Mouse (Mus musculus): ENCODE data around the gene Rreb1.
A peak's percentile ranks its signal among the peaks of the same experiment; 100 is the strongest.

Gene Rreb1

DNA sequence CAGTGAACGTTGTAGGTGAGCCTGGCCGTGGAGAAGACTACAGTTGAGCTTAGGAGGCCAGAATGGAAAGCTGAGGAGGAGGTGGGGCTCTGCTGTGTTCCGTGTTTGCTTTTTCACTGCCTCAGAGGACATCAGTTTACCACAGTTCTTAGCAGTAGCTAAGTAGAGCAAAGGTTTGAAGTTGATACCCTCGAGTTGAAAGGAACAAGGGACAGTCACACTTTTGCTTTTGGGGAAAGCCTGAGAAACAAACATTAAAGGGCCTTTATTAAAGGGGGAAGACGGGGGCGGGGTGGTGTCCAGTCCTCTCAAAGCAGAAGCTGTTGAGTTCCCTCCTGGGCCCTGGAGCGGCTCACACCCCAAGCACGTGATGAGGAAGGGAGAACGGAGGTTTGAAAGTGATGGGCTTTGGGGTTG, 1.1 kb downstream of the Rreb1 start:
- no peak for DNase-seq (ENCODE audit: low read depth)

DNA sequence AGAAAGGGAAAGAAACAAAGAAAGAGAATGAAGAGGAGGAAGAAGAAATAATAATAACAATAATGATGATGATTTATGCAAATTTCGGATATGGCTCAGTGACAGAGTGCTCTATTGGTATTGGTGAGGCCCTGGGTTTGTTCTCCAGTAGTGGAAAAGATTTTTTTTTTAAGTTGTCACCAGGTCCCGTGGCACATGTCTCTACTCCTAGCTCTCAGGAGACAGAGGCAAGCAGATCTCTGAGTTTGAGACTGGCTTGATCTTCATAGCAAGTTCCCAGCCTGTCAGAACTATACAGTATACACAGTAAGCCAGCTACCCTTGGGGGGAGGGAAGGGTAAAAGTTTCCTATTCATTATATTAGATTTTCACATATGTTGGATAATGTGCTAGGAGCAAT, 3.4 kb downstream of the Rreb1 start:
- DNase-seq (ENCODE audit: low read depth), result no peak

DNA sequence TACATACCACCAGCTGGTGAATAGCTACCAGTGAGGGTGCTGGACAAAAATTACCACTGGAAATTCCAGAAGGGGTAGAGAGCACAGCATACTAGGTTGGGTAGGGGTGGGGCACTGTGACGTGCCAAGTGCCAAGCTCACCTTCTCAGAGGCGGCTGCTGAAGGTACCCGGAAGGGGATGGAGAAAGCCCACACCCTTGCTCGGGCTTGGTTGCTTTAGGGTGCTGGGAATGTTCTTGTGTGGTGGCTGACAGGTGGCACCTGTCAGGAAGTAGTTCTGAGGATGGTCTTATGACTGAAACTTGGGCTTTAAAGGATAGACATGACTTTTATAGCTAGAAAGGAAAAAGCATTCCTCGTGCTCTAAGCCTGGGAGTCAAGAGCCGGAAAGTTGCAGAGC, 3.9 kb downstream of the Rreb1 start:
- DNase-seq (ENCODE audit: low read depth), result no peak

DNA sequence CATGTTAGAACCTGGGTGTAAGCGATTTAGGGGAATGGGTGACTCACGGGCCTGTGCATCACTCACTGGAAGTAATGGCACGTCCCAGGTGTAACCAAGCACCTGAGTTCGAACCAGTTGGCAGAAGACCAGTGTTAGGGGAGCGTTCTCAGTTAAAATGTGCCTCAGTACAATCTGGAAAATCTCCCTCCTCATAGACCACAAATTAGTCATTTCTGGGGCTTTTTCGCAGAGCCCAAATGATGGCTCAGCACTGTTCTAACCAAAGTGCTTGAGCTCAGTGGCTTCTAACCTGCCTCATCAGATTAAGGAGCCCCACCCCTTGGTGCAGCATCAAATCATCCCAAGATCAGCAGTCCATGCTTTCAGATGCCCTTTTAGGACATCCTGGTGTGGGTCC, 5.5 kb downstream of the Rreb1 start:
- DNase-seq (ENCODE audit: low read depth), result peak; percentile 67

DNA sequence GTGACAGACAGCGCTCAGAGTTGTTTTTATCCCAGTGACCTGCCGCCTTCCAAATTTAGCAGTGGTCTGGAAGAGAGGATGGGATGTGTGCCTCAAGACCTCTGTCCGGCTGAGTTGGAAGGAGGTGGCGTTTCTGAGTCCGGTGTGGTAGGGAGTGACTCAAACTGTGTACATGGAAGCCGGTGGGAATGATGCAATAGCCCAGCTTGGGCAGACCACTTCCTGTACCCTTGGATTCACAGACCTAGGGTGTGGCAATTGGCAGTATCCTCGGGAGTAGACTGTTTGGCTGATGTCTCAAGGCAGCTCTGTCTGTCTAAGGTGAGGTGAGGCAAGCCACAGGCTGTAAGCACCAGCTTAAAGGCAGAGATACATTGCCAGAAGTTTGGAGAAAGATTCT, 6.0 kb downstream of the Rreb1 start:
- no peak for DNase-seq (ENCODE audit: low read depth)

DNA sequence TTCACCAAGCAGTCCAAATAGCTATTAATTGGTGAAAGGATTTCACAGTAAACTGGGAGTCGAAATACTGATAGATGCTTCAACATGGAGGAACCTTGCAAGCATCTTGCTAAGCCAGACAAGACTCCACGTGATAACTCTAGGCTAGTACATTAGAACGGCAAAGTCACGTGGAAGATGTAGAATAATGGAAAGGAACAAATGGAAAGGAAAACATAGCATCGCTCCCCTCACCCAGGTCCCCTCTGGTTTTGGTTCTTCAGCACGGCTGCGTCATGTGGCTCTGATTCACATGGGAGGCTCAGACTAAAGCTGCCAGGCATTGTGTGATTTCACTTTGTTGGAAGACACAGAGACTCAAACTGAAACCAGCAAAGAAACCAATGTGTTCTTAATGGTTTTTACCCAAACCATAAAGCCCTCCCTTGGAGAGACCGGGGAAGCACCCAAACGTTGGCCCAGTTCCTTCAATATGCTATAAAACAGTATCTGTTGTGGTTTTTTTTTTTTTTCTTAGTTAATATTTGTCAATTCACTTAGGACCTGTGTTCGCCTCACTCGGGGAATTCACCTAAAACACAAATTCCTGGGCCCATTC, 14.6 kb downstream of the Rreb1 start:
- peak; percentile 79 for DNase-seq (ENCODE audit: low read depth)

DNA sequence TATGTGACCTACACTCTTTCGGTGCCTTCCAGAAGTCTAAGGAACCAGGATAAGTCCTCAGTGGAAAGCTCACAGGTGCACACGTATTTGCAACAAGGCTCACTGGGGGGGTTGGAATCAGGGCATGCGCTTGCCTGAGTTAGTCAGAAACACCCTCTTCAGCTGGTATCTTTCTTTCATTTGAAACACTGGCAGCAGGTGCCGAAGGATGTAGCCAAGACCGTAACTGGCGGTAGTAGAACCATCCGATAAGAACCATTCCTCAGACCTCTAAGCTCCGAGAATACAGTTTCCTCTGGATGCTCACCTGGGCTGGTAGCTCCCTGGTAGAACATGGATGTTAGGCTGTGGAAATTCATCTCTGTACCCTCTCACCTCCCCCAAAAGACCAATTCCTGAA, 20.6 kb downstream of the Rreb1 start:
- no peak for DNase-seq (ENCODE audit: low read depth)

DNA sequence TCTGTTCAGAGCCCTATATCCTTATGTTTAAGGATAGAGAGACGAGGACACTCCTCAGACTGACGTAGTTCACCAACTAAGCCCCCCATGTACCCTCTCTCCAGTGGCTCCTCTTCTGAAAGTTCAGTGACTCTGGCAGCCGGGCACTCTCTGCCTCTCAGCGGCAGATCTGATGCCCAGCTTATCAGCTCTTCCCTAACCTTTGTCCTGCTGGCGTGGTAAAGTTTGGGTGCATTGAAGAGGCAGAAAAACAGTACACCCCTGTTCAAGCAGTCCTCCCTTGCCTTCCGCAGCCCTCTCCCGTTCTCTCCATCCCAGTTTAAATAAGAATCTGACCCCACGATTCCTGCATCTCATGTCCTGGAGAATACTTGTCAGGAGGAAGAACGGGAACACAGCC, 21.2 kb downstream of the Rreb1 start:
- DNase-seq (ENCODE audit: low read depth), result no peak

DNA sequence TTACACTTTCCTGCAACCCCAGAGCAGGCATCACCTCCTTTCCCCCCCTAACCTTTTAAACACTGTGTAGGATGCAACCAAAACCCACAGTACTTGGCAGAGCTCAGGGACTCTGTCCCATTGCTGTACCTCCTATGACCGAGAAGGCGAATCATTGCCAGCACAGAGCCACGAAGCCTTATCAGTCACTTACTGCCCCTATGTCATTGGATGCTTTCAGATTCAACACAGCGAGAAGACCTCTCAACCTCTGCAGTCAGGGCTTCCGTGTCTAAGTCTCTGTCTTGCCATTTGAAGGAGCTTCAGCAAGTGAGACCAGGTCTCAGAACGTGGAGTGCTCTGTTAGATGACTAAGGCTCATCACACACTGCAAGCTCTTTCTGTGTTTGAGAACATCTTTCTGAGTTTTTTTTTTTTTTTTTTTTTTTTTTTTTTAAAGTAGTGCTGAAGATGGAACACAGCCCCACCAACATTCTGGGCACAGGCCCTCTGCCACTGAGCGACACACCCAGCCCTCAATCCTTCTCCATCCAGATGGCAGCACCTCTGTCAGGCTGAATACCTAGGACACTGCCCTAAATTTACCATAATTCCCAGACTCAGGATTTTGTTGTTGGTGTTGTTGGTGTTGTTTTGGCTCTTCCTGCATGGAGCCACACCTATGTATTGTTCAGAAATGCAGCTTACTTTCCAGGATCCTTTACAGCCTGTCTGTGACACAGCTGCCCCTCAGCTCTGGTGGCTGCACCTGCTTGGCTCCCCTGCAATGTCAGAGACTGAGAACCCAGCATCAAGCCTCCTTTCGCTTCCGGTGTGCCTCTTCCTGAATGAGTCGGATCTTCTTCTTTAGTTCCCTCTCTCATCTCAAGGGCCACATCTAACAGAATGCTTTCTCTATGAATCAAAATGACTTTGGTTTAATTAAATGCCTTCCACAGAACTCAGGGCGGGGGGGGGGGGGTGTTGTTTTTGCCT, 23.2 kb downstream of the Rreb1 start:
- DNase-seq (ENCODE audit: low read depth), result peak; percentile 71

DNA sequence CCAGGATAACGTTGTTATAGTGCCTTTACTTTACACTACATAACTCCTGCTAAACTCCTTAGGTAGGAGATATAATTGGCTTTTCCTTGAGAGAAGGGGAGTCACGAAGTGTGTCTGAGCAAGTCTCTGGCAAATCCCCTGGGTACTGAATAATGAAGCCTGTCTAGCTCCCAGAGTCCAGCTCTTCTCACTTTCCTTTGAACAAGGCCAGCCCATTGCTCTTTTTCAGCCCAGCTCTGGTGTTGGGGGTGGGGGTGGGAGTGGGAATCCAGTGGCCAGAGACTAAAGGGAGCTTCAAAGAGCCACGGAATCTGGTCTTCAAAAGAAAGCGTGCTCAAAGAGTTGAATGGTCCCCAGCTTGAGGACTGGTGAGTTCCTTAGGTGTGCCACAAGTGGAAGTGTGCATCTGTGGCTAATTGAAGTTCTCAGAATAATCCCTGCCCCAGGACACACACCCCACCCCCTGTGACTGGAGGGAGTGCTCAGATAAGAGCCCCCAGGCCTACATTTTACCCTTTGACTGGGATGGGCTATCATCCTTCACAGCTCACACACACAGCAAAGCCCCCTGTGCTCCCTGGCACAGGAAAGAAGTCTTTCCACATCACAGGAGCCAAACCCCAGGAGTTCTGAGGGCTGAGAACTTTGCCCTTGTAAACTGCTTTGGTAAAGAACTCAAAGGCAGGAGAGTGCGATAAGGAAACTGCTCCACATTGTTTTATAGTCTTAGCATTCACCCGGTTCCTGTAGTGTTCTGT, 24.2 kb downstream of the Rreb1 start:
- DNase-seq (ENCODE audit: low read depth), result no peak

DNA sequence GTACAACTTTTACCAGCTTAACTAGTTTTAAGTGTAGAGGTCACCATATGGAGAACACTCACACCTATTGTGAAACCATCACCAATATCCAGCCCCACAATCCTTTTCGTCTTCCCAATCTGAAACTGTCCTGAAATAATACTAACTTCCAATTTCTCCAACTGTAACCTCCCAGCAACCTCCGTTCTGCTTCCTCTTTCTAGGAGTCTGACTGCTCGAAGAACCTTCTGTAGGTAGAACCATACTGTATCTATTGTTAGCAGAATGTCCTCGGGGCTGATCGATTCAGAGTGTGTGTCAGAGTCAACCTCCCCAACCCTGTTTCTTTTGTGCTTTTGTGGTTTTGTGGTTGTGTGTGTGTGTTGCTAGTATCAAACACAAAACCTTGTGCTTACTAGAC, 25.0 kb downstream of the Rreb1 start:
- DNase-seq (ENCODE audit: low read depth), result no peak

DNA sequence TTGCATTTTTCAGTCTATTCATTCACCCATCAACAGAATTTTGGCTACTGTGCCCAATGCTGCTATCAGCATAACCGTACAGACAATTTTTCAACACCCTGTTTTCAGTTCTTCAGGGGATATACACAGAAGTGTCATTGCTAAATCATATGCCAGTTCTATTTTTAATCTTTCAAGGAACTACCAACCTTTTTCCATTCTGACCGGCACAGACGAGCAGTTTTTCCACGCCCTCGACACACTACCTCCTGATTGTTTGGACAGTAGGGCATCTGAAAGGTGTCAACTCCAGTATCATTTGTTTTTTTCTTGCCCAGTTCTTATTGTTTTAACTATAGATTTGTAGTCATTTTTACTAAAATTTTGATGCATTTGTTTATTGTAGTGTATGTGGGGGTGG, 25.8 kb downstream of the Rreb1 start:
- DNase-seq (ENCODE audit: low read depth), result no peak

DNA sequence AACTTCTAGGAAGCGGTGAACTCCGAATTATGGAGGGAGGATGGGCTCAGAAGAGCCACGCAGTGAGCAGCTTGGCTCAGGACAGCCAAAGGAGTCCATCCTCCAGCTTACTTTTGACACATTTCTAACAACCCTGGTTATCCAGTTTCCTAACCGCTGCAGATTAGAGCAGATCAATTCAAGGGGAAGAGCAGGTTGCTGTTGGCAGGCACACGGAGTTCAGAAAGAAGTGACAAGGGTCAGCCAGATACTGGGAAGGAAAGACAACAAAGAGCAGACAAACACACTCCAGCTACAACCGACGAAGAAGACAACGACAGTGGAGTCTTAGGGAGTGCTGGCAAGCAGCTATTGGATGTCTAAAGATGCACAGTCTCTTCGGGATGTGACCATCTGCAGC, 36.8 kb downstream of the Rreb1 start:
- DNase-seq (ENCODE audit: low read depth), result no peak

DNA sequence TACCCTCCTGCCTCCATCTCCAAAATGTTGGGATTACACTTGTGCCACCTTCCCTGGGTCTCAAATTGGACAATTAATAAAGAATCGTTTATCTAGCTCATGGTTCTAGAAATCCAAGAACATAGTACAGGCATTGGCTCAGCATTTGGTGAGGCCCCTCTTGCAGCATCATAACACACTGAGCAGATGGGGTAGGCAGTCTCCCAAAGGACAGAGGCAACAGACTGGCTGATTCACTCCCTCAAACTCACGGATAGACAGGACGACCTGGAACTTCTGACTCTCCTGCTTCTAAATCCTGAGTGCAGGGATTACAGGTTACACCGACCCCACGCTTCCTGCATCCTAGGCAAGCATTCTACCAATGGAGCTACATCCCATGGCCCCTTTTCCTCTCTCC, 38.5 kb downstream of the Rreb1 start:
- DNase-seq (ENCODE audit: low read depth), result no peak

DNA sequence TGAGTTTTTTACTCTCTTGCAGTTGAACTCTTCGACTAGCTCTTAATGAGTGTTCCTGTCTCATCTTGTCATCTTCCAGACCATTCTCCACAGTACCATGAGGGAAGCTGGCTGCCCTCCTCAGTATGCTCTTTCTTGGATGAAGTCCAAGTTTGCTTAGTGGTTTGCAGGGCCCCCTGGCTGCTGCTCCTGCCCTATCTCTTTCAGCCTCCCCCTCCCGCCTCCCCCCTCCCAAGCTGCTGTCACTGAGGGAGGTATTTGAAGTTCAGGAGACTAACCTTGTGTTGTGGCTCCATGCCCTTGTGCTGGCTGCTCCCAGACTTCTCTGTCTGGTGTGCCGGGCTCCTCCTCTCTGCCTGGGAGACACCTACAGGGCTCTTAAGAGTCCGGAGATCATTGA, 43.2 kb downstream of the Rreb1 start:
- DNase-seq (ENCODE audit: low read depth), result no peak

DNA sequence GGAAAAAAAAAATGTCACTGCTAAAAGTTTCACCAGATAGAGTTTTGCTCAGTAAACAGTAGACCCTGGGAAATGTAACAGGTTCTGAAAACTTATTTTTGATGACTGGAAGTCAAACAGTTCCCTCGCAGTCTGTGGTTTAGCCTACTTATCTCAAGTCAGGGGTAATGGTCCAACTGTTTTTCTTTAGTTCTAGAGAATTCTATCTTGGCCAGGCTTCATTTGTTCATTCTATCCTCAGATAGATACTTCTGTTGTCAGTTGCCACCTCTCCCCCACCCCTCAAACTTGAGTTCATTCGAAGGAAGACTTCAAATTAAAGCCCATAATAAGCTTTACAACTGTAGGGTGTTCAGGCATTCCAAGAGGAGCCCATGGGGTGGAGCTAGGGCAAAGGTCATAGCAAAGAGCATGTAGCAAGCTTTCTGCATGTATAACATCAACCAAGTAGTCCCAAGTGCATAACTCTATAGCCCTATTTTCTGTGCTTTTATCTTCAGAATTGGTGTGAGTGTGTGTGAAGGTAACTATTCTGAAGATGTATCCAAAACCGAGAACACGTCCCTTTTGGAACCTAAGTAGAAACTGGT, 46.2 kb downstream of the Rreb1 start:
- no peak for DNase-seq (ENCODE audit: low read depth)

DNA sequence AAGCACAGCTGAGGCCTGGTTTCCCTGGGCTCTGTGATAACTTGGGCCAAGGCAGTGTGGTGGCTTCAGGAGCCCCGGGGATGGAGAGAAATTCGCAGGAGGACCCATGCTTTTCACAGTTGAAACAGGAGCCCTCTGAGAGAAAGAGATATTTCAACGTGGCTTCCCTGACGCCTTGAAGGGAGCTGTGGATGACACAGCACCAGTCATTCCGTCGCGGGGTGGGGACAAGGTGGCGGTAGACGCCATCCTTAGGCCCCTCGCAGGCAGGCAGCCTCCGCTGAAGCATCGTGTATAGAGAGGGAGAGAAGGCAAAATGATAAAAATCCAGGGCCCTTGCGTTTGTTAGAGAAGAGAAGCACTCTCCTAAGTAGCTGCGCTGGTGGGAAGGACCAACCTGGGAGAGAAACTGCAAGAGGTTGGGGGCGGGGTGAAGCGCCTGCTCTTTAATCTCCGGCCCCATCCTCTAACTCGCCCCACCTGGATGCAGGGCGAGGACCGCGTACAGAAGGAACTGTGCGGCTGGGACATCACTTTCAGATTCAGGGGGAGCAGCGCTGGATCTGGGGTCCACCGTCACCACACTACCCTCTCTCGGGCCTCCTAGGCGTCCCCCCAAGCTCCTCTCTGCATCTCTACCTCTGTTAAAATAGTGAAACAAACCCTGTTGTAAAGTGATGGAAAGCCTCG, 46.9 kb downstream of the Rreb1 start:
- peak; percentile 61 for DNase-seq (ENCODE audit: low read depth)

DNA sequence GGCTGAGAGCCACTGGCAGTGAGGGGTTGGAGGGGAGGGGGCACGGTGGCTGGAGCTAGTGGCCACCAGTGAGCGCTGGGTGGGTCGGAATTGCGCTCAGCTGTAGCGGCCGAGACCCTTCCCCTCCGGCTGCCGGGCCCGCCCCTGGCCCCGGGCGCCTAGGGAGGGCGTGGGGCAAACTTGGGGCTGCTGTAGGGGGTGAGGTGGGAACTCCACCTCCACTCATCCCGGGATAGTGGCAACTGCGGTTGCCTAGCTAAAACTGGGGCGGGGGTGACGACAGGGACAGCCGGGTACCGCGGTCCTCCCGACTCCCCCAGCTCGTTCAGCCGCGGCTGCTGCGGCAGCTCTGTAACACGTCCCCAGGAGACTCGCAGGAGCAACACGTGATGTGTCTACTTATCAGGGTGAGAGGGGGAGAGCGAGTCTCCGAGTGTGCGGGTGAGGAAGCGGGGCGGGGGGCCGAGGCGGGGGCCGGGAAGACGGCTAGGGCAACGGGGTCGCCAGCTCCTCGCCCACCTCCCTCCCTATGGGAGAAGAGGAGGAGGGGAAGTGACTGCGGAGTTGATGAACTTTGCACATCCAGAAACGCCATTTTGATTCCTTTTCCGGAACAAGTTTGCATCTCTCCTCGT, 47.6 kb downstream of the Rreb1 start:
- peak; percentile 74 for DNase-seq (ENCODE audit: low read depth)

DNA sequence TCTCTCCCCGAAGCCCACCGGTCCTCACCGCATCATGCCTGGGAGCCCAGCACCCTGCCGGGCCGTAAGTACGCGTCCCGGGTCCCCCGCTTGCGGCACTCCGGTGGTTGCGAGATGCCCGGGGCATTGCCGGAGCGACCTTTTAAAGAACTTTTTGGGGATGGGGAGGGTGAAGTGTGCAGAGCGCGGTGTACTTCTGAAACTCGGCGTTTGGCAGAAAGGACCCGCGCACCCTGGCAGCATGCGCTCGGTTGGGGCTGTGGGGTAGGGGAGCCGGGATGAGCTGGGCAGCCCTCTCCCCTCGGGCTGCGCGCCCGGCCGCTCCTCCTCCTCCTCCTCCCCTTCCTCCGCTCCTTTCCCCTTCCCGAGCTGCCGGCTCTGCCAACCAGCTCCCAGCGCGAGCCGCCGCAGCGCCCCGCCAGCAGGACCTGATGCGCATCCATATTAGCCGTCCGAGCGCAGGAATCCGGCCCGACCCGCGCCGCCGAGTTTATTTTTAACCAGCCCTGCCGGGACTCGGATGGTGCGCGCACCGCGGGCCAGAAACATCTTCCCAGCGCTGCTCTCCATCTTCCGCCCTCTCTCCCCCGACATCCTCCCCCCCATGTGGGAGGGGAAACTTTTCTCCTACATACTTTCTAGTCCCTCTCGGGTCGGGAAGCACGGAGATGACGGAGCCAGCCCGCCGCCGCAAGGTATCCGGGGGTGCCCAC, 48.2 kb downstream of the Rreb1 start:
- DNase-seq (ENCODE audit: low read depth), result peak; percentile 64

DNA sequence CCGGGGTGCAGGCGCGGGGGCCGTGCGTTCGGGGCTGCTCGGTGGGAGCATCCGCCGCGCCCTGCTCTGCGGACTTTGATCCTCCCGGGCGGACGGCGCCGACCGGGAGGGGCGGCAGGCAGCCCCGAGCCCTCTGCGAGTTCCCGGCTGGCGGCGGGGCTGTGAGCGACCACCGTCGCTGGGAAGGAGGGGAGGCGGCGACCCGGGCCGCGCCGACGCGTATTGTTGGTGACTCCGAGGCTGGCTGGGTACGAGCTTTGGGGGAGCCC, 48.7 kb downstream of the Rreb1 start:
- DNase-seq (ENCODE audit: low read depth), result no peak

Data from induced T-regulatory cell, adult 2 months (primary cell).